Mouse (Mus musculus): ENCODE data around the gene Myo1d. TPM values are rescaled to one million over a fixed set of nuclear protein-coding genes. Genes with fewer than 3 reads are reported as not detected.

Gene Myo1d
- polyA plus RNA-seq, 1 experiment from 2014 or later: 5.6 TPM

DNA sequence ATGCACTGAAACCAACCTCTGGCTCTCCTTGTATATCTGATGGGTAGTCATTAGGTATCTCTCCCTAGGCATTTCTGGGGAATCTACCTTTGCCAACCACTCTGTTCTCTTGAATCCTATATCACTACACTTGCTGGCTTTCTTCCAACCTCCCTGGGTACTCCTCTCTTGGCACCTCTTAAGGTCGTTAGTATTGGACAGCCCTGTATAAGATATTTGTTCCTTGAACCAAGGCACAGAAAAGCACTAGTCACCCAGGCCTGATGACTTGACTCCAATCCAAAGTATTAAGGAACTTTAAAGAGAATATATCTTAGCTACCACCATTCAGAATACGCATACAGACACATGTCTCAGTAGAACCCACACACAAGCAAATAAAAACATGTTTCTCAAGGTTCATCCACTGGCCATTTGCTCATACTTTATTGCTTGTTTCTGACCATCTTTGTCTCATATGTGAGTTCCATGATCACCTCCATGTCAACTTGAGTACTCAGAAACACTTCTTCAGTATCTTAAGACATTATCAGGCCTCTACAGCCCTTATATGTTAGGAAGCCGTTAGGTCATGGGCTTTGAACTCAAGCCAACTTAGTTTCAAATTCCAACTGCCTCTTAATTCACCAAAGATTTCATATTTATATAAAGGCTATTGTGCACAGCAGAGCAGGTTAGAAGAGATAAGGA lies 18.4 kb downstream of the Myo1d start:
- Histone ChIP-seq H3K4me1 (replicated peaks) (peaks cover 5% of the 10 kb centered on the region; the same call in 1 of the 2 replicates), H3K9me3 (0 out of 2 replicates have a peak, but pooled peaks cover 5% of the 10 kb centered on the region), H3K9ac (replicated peaks) (no peak overlapping the region), H3K36me3 (no peaks in the 10 kb centered on the region), H3K27me3 (no peaks in the 10 kb centered on the region), H3K4me2 (no peak overlapping the region), H3K4me3 (replicated peaks) (no peak overlapping the region), H3K27ac (no peak overlapping the region)
- 88% methylated on average over 3 of the region's 3 CpGs for WGBS
- no peak for ATAC-seq (ENCODE audit: insufficient number of reproducible peaks, insufficient read depth, low FRiP score, low TSS enrichment, low read depth)

DNA sequence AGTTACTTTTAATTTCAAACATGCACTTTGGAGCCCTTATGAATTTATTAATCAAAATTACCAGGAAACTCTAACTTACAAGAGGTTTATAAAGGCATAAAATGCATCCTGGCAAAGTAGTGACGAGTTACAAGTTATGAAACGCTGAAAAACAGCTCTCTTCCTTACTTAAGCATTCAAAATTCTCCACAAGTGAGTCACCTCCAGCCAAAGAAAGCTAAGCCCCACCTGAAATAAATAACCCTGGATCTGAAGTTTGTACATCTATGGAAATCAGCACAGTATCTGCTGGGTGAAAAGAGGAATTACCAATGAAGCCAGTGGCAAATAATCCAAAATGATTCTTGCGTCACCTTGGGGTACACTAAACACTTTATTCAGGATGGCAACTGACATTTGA lies 20.8 kb downstream of the Myo1d start:
- H3K4me3 ChIP-seq (replicated peaks): no peak overlapping the region
- H3K4me1 ChIP-seq (replicated peaks): peaks cover 3% of the 10 kb centered on the region; the same call in 1 of the 2 replicates
- no peak overlapping the region for H3K9ac ChIP-seq (replicated peaks)
- H3K27ac ChIP-seq: no peak overlapping the region
- H3K36me3 ChIP-seq: no peaks in the 10 kb centered on the region
- WGBS: 89% methylated on average over 3 of the region's 3 CpGs
- 0 out of 2 replicates have a peak, but pooled peaks cover 3% of the 10 kb centered on the region for H3K27me3 ChIP-seq
- no peak for ATAC-seq (ENCODE audit: insufficient number of reproducible peaks, insufficient read depth, low FRiP score, low TSS enrichment, low read depth)
- 0 out of 2 replicates have a peak, but pooled peaks cover 5% of the 10 kb centered on the region for H3K9me3 ChIP-seq
- H3K4me2 ChIP-seq: no peak overlapping the region

DNA sequence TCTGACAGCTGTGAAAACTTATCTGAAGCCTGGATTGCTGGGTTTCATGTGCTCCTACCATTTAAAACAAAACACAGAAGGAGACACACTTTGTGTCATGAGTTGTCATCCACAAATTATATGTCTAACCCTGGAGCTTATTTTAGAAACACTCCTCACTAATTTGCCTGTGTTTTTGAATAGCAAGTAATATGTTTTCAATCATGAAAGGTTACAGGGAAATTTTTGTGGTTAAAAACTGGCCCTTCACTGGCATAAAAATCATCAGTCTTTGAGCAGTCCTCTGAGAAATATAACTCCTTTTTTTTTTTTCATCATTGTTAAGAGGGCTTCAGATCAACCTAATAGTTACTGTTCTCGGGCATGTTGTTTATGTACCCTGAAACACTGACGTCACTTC lies 25.6 kb downstream of the Myo1d start:
- Histone ChIP-seq H3K4me2 (no peak overlapping the region), H3K4me3 (replicated peaks) (no peak overlapping the region), H3K4me1 (replicated peaks) (no peaks in the 10 kb centered on the region), H3K9ac (replicated peaks) (no peak overlapping the region), H3K27me3 (peaks cover 8% of the 10 kb centered on the region; the same call in 1 of the 2 replicates), H3K9me3 (0 out of 2 replicates have a peak, but pooled peaks cover 5% of the 10 kb centered on the region), H3K27ac (no peak overlapping the region), H3K36me3 (no peaks in the 10 kb centered on the region)
- no peak for ATAC-seq (ENCODE audit: insufficient number of reproducible peaks, insufficient read depth, low FRiP score, low TSS enrichment, low read depth)
- 66% methylated on average over 2 of the region's 2 CpGs for WGBS

DNA sequence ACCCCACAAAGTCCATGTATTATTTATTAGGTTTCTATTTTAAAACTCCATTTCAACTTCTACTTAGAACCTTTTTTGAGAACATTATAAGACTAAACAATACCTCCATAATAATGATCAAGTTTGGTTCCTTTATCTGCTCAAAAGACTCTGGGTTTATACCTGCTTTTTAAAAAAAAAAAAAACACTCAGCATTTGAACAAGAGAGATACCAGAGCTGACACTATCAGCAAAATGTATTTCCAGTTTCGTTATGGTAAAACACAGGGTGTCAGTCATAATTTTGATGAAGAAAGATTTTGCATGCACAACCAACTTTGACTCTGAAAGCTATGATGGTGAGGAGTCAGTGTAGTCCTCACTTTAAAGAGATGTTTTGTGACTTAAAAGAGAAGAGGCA lies 28.7 kb downstream of the Myo1d start:
- ATAC-seq (ENCODE audit: insufficient number of reproducible peaks, insufficient read depth, low FRiP score, low TSS enrichment, low read depth): no peak

DNA sequence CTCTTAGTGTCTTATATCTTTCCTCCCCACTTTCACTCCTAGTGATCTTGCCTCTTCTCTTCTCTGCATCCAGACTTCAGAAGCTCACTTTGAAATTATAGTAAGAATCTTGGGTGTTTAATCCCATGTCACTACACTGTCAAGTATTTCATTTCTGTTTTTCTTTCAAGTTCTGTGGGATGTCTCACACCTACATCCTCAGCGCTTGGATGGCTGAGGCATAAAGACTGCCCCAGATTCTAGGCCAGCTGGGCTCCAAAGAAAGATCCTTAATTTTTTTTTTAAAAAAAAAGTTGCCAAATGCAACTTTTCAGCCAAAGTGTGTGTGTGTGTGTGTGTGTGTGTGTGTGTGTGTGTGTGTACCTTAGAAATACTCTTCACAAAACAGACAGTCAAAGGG lies 30.6 kb downstream of the Myo1d start:
- no peak overlapping the region for H3K4me2 ChIP-seq
- H3K27ac ChIP-seq: no peak overlapping the region
- H3K27me3 ChIP-seq: peaks cover 18% of the 10 kb centered on the region
- H3K4me3 ChIP-seq (replicated peaks): no peak overlapping the region
- no peaks in the 10 kb centered on the region for H3K36me3 ChIP-seq
- WGBS: 100% methylated on average over 1 of the region's 1 CpGs
- no peak for ATAC-seq (ENCODE audit: insufficient number of reproducible peaks, insufficient read depth, low FRiP score, low TSS enrichment, low read depth)
- H3K9me3 ChIP-seq: no peaks in the 10 kb centered on the region
- no peak overlapping the region for H3K9ac ChIP-seq (replicated peaks)
- H3K4me1 ChIP-seq (replicated peaks): no peaks in the 10 kb centered on the region

More for the DNA sequence above, 28.7 kb downstream of the Myo1d start:
- Histone ChIP-seq H3K9me3 (no peaks in the 10 kb centered on the region), H3K4me2 (no peak overlapping the region), H3K36me3 (no peaks in the 10 kb centered on the region), H3K4me3 (replicated peaks) (no peak overlapping the region), H3K4me1 (replicated peaks) (no peaks in the 10 kb centered on the region), H3K27ac (no peak overlapping the region), H3K27me3 (peaks cover 21% of the 10 kb centered on the region), H3K9ac (replicated peaks) (no peak overlapping the region)
- 86% methylated on average over 1 of the region's 1 CpGs for WGBS

DNA sequence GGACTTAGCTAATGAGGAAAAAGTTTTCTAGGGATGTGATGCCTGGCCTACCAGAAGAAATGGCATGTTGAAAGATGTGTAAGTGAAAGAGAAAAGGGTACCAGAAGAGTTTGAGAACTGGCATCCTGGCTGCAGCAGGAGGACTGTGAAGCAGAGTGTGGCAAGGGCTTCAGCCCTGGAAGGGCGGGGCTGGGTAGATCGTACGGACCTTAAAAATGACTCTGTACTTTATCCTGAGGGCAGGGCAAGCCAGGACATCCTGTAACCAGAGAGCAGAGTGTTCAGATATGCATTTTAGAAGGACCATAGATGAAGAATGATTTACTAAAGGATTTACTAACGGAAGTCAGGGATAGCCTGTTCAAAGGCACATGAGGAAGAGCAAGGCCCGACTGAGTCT lies 34.4 kb downstream of the Myo1d start:
- Histone ChIP-seq H3K36me3 (no peaks in the 10 kb centered on the region), H3K4me1 (replicated peaks) (no peaks in the 10 kb centered on the region; the same call in 1 of the 2 replicates), H3K4me2 (no peak overlapping the region), H3K9ac (replicated peaks) (no peak overlapping the region), H3K27me3 (peaks cover 21% of the 10 kb centered on the region), H3K4me3 (replicated peaks) (no peak overlapping the region), H3K9me3 (no peaks in the 10 kb centered on the region), H3K27ac (no peak overlapping the region)
- 86% methylated on average over 5 of the region's 5 CpGs for WGBS
- no peak for ATAC-seq (ENCODE audit: insufficient number of reproducible peaks, insufficient read depth, low FRiP score, low TSS enrichment, low read depth)

DNA sequence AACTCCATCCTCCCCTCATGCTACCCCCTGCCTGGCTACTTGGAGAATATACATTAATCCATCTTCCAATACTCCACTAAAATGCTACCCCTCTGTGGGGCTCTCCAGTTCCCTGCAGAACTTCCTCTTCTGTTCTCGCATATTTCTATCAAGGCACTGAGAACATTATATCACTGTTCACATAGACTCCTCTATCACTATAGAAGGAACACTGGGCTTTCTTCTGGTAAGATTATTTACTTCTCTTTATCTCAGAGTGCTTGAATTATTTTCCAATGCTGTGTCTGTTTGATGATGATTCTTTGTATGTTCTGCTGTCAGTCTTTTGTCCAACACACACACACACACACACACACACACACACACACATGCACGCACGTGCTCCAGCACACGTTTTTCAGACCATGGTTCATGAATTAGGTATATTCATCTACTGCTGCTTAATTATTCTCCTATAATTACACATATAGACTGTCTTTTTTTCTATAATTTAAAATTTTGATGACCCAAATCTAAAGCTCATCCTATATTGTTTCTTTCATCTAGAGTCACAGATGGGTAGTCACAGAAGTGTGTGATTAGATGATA lies 35.9 kb downstream of the Myo1d start:
- no peaks in the 10 kb centered on the region; the same call in 1 of the 2 replicates for H3K4me1 ChIP-seq (replicated peaks)
- no peak for ATAC-seq (ENCODE audit: insufficient number of reproducible peaks, insufficient read depth, low FRiP score, low TSS enrichment, low read depth)
- peaks cover 23% of the 10 kb centered on the region for H3K27me3 ChIP-seq
- 91% methylated on average over 4 of the region's 4 CpGs for WGBS
- H3K9me3 ChIP-seq: no peaks in the 10 kb centered on the region
- no peak overlapping the region for H3K27ac ChIP-seq
- no peak overlapping the region for H3K4me2 ChIP-seq
- H3K9ac ChIP-seq (replicated peaks): no peak overlapping the region
- no peaks in the 10 kb centered on the region for H3K36me3 ChIP-seq
- H3K4me3 ChIP-seq (replicated peaks): no peak overlapping the region

DNA sequence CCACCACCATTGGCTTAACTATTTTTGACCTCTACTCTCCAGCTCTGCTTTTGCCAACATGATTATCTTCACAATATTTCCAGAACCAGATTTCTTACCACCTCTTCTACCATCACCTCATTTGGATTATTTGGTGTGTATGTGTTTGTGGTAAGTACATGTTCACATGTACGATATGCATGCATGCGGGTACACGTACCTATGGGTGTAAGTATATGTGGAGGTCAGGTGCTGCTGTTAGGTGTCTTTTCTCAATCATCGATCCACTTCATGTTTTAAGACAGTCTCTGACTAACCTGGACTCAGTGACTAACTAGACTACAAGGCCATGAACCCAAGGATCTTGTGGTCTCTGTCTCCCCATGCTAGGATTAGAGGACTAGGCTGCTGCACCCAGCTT lies 37.4 kb downstream of the Myo1d start:
- no peaks in the 10 kb centered on the region; the same call in 1 of the 2 replicates for H3K4me1 ChIP-seq (replicated peaks)
- H3K4me3 ChIP-seq (replicated peaks): no peak overlapping the region
- no peak overlapping the region for H3K27ac ChIP-seq
- no peak overlapping the region for H3K9ac ChIP-seq (replicated peaks)
- H3K4me2 ChIP-seq: no peak overlapping the region
- WGBS: 97% methylated on average over 4 of the region's 4 CpGs
- H3K9me3 ChIP-seq: no peaks in the 10 kb centered on the region
- no peaks in the 10 kb centered on the region for H3K36me3 ChIP-seq
- peaks cover 18% of the 10 kb centered on the region for H3K27me3 ChIP-seq
- ATAC-seq (ENCODE audit: insufficient number of reproducible peaks, insufficient read depth, low FRiP score, low TSS enrichment, low read depth): no peak

DNA sequence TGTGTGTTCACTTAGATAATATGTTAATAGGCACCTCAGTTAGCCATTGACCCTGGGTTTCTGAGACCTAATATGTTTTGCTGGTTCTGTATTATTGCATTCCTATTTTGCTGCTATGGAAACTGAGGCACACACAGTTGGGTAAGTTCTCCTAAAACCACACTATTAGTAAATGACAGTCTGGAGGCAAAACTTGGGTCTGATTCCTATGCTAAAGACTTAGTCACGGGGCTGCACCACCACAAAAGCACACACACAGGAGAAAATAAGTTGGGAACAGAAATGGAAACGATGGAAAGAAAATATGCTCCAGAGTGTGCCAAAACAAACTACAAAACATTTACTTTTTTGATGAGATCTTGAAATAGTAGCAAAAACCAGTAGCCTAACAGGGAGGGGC lies 45.1 kb downstream of the Myo1d start:
- H3K4me1 ChIP-seq (replicated peaks): no peaks in the 10 kb centered on the region

DNA sequence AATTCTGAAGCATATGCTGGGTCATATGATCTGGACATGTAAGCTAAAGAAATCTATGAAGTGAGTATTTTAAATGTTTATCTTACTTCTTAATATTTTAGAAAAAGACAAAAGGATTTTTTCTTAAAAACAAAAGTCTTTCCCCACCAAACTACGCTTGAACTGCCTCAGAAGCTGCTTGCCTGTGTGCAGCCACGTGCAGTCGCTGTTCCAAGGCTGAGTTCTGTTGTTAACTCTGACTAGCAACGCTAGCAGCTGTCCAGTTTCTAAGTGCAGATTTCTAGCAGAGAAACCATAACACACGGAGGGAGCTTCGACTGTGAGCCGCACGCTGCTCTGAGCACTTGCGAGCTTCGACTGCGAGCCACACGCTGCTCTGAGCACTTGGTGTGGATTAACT lies 55.1 kb downstream of the Myo1d start:
- H3K4me1 ChIP-seq (replicated peaks): no peaks in the 10 kb centered on the region
- no peaks in the 10 kb centered on the region for H3K9me3 ChIP-seq
- no peak overlapping the region for H3K9ac ChIP-seq (replicated peaks)
- 76% methylated on average over 12 of the region's 12 CpGs for WGBS
- H3K4me2 ChIP-seq: no peak overlapping the region
- no peak overlapping the region for H3K27ac ChIP-seq
- no peaks in the 10 kb centered on the region for H3K27me3 ChIP-seq
- ATAC-seq (ENCODE audit: insufficient number of reproducible peaks, insufficient read depth, low FRiP score, low TSS enrichment, low read depth): no peak
- H3K4me3 ChIP-seq (replicated peaks): no peak overlapping the region
- no peaks in the 10 kb centered on the region for H3K36me3 ChIP-seq

More for the DNA sequence above, 45.1 kb downstream of the Myo1d start:
- Histone ChIP-seq H3K4me2 (no peak overlapping the region), H3K27me3 (peaks cover 24% of the 10 kb centered on the region), H3K36me3 (no peaks in the 10 kb centered on the region), H3K9me3 (no peaks in the 10 kb centered on the region), H3K9ac (replicated peaks) (no peak overlapping the region), H3K4me3 (replicated peaks) (no peak overlapping the region), H3K27ac (no peak overlapping the region)
- ATAC-seq (ENCODE audit: insufficient number of reproducible peaks, insufficient read depth, low FRiP score, low TSS enrichment, low read depth): no peak
- WGBS: 84% methylated on average over 2 of the region's 2 CpGs

DNA sequence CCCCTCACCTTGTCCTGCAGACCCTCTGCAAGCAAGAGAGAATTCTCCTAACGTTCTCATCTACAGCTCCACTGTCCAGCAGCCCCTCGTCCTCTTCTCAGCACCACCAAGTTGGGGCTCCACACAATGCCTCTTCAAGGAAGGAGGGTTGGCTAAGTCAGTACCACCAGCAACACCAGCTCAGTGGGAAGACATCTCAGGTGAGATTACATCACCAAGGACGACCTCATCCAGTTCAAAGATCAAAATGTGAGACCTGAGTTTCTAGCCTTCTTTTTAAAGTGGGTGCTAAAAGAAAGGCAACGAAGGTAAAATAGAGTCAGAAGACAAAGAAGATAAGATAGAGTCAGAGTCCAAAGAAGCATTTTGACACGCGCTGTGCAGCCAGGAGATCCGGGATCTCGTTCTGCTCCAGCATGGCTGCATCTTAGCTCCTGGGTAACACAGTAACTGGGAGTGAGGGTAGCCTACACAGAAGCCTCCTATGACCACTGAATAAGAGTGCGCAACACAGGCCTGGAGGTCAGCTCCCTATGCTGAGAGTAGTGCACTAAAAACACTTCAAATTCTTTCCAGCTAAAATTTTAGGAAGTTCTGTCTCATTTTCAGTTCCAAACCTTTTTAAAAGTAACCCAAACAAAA lies 56.3 kb downstream of the Myo1d start:
- Histone ChIP-seq H3K4me2 (no peak overlapping the region), H3K9ac (replicated peaks) (no peak overlapping the region), H3K4me3 (replicated peaks) (no peak overlapping the region), H3K27ac (no peak overlapping the region), H3K9me3 (no peaks in the 10 kb centered on the region), H3K36me3 (no peaks in the 10 kb centered on the region), H3K27me3 (no peaks in the 10 kb centered on the region), H3K4me1 (replicated peaks) (no peaks in the 10 kb centered on the region)
- ATAC-seq (ENCODE audit: insufficient number of reproducible peaks, insufficient read depth, low FRiP score, low TSS enrichment, low read depth): no peak
- WGBS: 85% methylated on average over 9 of the region's 9 CpGs
